Mouse (Mus musculus): Measurements from ENCODE around the gene Rprd1b.

Rprd1b gene

DNA sequence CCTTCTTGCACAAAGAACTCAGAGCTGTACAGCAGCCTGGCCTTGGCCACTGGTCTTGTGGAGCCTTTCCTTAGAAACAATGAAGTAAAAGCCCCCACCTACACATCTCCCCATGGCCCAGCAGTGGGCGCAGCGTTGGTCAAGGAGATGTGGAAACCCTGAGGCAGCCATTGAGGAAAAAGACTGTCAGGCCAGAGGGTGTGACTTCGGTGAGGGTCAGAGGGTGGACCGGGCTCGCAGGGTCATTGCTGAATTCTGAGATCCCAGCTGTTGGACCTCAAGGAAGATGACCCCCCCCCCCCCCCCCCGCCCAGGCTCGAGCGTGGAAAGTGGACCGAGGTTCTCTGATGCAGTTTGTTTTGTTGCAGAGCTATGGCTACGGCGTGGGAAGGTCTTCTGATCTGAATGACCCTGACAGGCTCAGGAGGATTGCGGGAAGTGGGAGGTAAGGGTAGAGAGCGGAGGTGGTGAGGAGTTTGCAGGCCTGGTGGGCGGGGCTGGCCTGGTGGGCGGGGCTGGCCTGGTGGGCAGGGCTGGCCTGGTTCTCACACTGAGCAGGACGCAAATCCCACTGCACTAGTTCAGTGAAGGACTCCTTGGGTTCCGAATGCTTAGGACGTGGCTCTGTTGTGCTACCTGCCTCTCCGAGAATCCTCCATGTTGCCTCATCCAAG is 150.5 kb downstream of the Rprd1b start:
- no peak for DNase-seq

DNA sequence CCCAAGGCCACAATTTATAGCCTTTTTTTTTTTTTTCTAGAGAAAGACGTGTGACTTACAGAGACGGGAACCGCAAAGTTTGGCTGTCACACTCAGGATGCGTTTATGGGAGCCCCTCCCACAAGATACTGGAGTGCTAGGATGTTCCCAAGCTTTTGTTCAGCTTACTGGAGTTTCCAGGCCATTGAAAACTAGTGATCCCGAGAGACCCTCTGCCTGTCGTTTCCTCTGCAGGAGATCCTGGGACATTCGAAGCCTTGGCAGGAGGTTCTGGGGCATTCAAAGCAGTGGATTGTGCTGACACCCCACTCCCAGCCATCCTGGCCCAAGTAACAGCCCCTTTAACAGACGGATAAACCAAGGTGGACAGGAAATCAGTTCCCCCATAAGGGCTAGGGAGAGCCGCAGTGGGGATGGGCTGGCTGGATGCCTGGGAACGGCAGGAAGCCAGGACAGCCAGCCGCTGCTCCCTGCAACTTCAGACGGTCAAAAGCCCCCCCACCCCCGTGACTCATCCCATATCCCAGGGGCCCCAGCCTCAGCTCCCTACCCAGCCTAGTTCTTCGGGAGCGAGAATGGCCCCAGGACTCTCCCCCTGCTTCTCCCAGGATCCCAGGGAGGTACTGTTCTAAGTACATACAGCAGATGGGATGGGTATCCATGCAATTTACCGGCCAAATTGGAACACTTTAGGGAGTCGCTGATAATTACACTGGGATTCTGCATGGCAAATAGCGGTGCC is 151.2 kb downstream of the Rprd1b start:
- DNase-seq, result peak; percentile 24 to 47

DNA sequence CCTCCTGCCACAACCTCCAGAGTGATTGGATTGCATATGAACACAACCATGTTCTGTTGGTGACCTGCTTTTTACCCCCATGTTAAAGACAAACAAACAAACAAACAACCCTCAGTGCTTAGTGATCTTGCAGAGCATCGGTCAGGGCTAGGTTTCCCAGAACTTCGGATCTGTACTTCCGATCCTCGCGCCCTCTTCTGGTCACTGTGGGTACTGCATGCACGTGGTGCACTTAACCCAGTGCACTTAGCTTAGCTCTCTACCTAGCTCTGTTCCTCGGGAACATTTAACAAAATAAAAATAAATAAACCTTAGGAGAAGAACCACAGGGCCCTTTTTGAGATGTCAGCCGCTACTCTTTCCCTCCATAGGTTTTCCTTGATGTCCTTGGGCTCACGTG is 152.5 kb downstream of the Rprd1b start:
- DNase-seq, result peak; percentile 29 to 44
